Mouse (Mus musculus) brown adipose tissue, adult 24 weeks (tissue): Measurements from ENCODE around the gene Clec1b. TPM values are rescaled to one million over a fixed set of nuclear protein-coding genes. Genes with fewer than 3 reads are reported as not detected.

Experiments
- H3K27ac ChIP-seq: fragments of 200-500 bp; replicated peaks from 2 replicates; pipeline ENCODE4 v1.5.1; 2012; ENCODE audit warnings: low read depth, mild to moderate bottlenecking, low read length
- H3K4me1 ChIP-seq: fragments of 200-500 bp; 2 replicates; pipeline ENCODE4 v1.6.1; 2012; ENCODE audit warnings: low read length, mixed read lengths; ENCODE audit not compliant: control insufficient read depth, insufficient read depth, insufficient read length
- H3K4me3 ChIP-seq: fragments of 200-500 bp; 2 replicates; pipeline ENCODE4 v1.5.1; 2012; ENCODE audit warnings: low read depth, mild to moderate bottlenecking, low read length, moderate library complexity; ENCODE audit not compliant: insufficient read depth
- polyA plus RNA-seq: library from polyadenylated mRNA; stranded (reverse); fragments of >200 nt; gene quantifications from 2 replicates; pipeline ENCODE4 v1.2.4, GENCODE M21; 2012; ENCODE audit not compliant: missing spikeins, insufficient read depth, insufficient read length

Clec1b gene
- not detected in 2 replicates for polyA plus RNA-seq

- H3K27ac ChIP-seq: no peak within 1 kb of the TSS
- H3K4me1 ChIP-seq: peaks cover 4% of the 10 kb centered on the region
- H3K4me3 ChIP-seq: no peak within 1 kb of the TSS
These were observed at the start of gene Clec1b for GRCm38 (mm10) chr6:129396997-129397396. Gene Clec1b (plus strand): TSS chr6:129397297.

GRCm38 (mm10) chr6:129349524-129350352, 47.4 kb upstream of the Clec1b start:
- Histone ChIP-seq H3K4me3 (no peak overlapping the region), H3K27ac (peak overlapping the region; percentile 31), H3K4me1 (no peaks in the 10 kb centered on the region)

- Histone ChIP-seq H3K27ac (peak overlapping the region; percentile 8; the same call in 1 of the 2 replicates), H3K4me3 (no peak overlapping the region)
These were observed 46.0 kb upstream of the Clec1b start for GRCm38 (mm10) chr6:129351091-129351490.

GRCm38 (mm10) chr6:129355774-129356173, 41.3 kb upstream of the Clec1b start:
- Histone ChIP-seq H3K4me1 (no peaks in the 10 kb centered on the region), H3K27ac (no peak overlapping the region), H3K4me3 (no peak overlapping the region)

More at GRCm38 (mm10) chr6:129351091-129351490, 46.0 kb upstream of the Clec1b start:
- no peaks in the 10 kb centered on the region for H3K4me1 ChIP-seq

- no peak overlapping the region for H3K4me3 ChIP-seq
These were observed 40.7 kb upstream of the Clec1b start for GRCm38 (mm10) chr6:129356430-129356829.

GRCm38 (mm10) chr6:129359515-129359914, 37.6 kb upstream of the Clec1b start:
- no peaks in the 10 kb centered on the region for H3K4me1 ChIP-seq
- H3K4me3 ChIP-seq: no peak overlapping the region
- H3K27ac ChIP-seq: no peak overlapping the region

More at GRCm38 (mm10) chr6:129356430-129356829, 40.7 kb upstream of the Clec1b start:
- H3K27ac ChIP-seq: no peak overlapping the region
- no peaks in the 10 kb centered on the region for H3K4me1 ChIP-seq

GRCm38 (mm10) chr6:129363942-129364341, 33.2 kb upstream of the Clec1b start:
- no peak overlapping the region for H3K27ac ChIP-seq
- H3K4me1 ChIP-seq: no peaks in the 10 kb centered on the region
- no peak overlapping the region for H3K4me3 ChIP-seq

- Histone ChIP-seq H3K27ac (no peak overlapping the region), H3K4me3 (no peak overlapping the region), H3K4me1 (no peaks in the 10 kb centered on the region)
These were observed 31.1 kb upstream of the Clec1b start for GRCm38 (mm10) chr6:129365959-129366359.

GRCm38 (mm10) chr6:129369374-129370132, 27.5 kb upstream of the Clec1b start:
- H3K4me1 ChIP-seq: no peaks in the 10 kb centered on the region
- no peak overlapping the region for H3K4me3 ChIP-seq
- H3K27ac ChIP-seq: no peak overlapping the region

GRCm38 (mm10) chr6:129374937-129375471, 22.1 kb upstream of the Clec1b start:
- H3K4me3 ChIP-seq: no peak overlapping the region
- H3K27ac ChIP-seq: no peak overlapping the region
- H3K4me1 ChIP-seq: no peaks in the 10 kb centered on the region

GRCm38 (mm10) chr6:129380454-129380853, 16.6 kb upstream of the Clec1b start:
- Histone ChIP-seq H3K4me3 (no peak overlapping the region), H3K27ac (no peak overlapping the region), H3K4me1 (no peaks in the 10 kb centered on the region)

- Histone ChIP-seq H3K27ac (no peak overlapping the region), H3K4me3 (no peak overlapping the region), H3K4me1 (no peaks in the 10 kb centered on the region)
These were observed 15.4 kb upstream of the Clec1b start for GRCm38 (mm10) chr6:129381736-129382135.

GRCm38 (mm10) chr6:129383466-129383865, 13.6 kb upstream of the Clec1b start:
- no peaks in the 10 kb centered on the region for H3K4me1 ChIP-seq
- no peak overlapping the region for H3K27ac ChIP-seq
- no peak overlapping the region for H3K4me3 ChIP-seq

GRCm38 (mm10) chr6:129385000-129385399, 12.1 kb upstream of the Clec1b start:
- Histone ChIP-seq H3K4me1 (no peaks in the 10 kb centered on the region), H3K27ac (no peak overlapping the region), H3K4me3 (no peak overlapping the region)

- no peak within 1 kb of the TSS for H3K4me3 ChIP-seq
- no peak within 1 kb of the TSS for H3K27ac ChIP-seq
- H3K4me1 ChIP-seq: no peaks in the 10 kb centered on the region
These were observed 11.3 kb upstream of the Clec1b start, which contains the start of gene Clec12b for GRCm38 (mm10) chr6:129385774-129386173. Gene Clec12b (minus strand): TSS chr6:129385874.
